Mouse (Mus musculus) kidney, adult 2 months (tissue): Measurements from ENCODE around the gene Grin2b. TPM values are rescaled to one million over a fixed set of nuclear protein-coding genes. Genes with fewer than 3 reads are reported as not detected.

Experiments used
- DNase-seq: peaks from one replicate; pipeline ENCODE4 v3.0.0; 2021
- H3K27ac ChIP-seq: fragments of 200-500 bp; 2 replicates; pipeline ENCODE4 v1.5.1; 2012; ENCODE audit warnings: low read depth, low read length, control low read depth, inconsistent platforms; ENCODE audit not compliant: insufficient read depth
- H3K27me3 ChIP-seq: fragments of 200-500 bp; replicated peaks from 2 replicates; pipeline ENCODE4 v1.6.1; 2012; ENCODE audit warnings: mild to moderate bottlenecking, moderate library complexity, low read length, inconsistent platforms; ENCODE audit not compliant: control insufficient read depth, insufficient read depth
- H3K36me3 ChIP-seq: fragments of 200-500 bp; 2 replicates; pipeline ENCODE4 v1.6.1; 2012; ENCODE audit warnings: mild to moderate bottlenecking, moderate library complexity, low read length, inconsistent platforms; ENCODE audit not compliant: control insufficient read depth, insufficient read depth
- H3K4me1 ChIP-seq: fragments of 200-500 bp; 2 replicates; pipeline ENCODE4 v1.6.1; 2011; ENCODE audit warnings: low read length; ENCODE audit not compliant: control insufficient read depth, insufficient read depth
- H3K4me3 ChIP-seq: fragments of 200-500 bp; 2 replicates; pipeline ENCODE4 v1.5.1; 2011; ENCODE audit warnings: mild to moderate bottlenecking, low read depth, low read length, control low read depth; ENCODE audit not compliant: insufficient read depth
- CTCF ChIP-seq: fragments of 200-500 bp; conservative IDR thresholded peaks from 2 replicates; pipeline ENCODE4 v1.5.1; 2011; ENCODE audit warnings: low read depth, mild to moderate bottlenecking, control low read depth, low read length, moderate library complexity, mixed read lengths; ENCODE audit not compliant: insufficient read depth, insufficient read length
- POLR2A ChIP-seq: fragments of 200-500 bp; IDR thresholded peaks from one replicate; pipeline ENCODE4 v1.6.1; 2011; ENCODE audit warnings: low read depth, low read length, control low read depth
- WGBS: fragments of 180-500 bp; shearing (Covaris S2); methylation state at CpG from one replicate; pipeline ENCODE4 v1.1.7; 2018; 5-methylcytosine and 5-hydroxymethylcytosine counted together
- polyA plus RNA-seq: library from polyadenylated mRNA; depleted of rRNA; stranded (reverse); fragments of >200 nt; gene quantifications from 2 replicates; pipeline ENCODE4 v1.2.3, GENCODE M21; 2012

Grin2b gene
- polyA plus RNA-seq, 1 experiment: not detected

- WGBS: 54% methylated on average over 8 of the region's 8 CpGs
These were observed 297.1 kb downstream of the Grin2b start for GRCm38 (mm10) chr6:135876163-135876726.

GRCm38 (mm10) chr6:135874626-135875025, 298.7 kb downstream of the Grin2b start:
- H3K36me3 ChIP-seq: no peaks in the 10 kb centered on the region
- H3K4me3 ChIP-seq: no peak overlapping the region
- H3K27me3 ChIP-seq: no peaks in the 10 kb centered on the region
- no peaks in the 10 kb centered on the region for H3K4me1 ChIP-seq
- TF ChIP-seq POLR2A (no peak), CTCF (no peak)
- no peak overlapping the region for H3K27ac ChIP-seq
- DNase-seq: no peak

More at GRCm38 (mm10) chr6:135876163-135876726, 297.1 kb downstream of the Grin2b start:
- no peaks in the 10 kb centered on the region for H3K4me1 ChIP-seq
- no peaks in the 10 kb centered on the region for H3K36me3 ChIP-seq
- H3K27ac ChIP-seq: no peak overlapping the region
- TF ChIP-seq POLR2A (no peak), CTCF (no peak)
- H3K4me3 ChIP-seq: no peak overlapping the region
- peak; percentile 31 for DNase-seq
- H3K27me3 ChIP-seq: no peaks in the 10 kb centered on the region

- H3K4me1 ChIP-seq: no peaks in the 10 kb centered on the region
- no peaks in the 10 kb centered on the region for H3K36me3 ChIP-seq
- H3K4me3 ChIP-seq: no peak overlapping the region
- no peaks in the 10 kb centered on the region for H3K27me3 ChIP-seq
- WGBS: 64% methylated on average over 7 of the region's 7 CpGs
- TF ChIP-seq CTCF: no peak
- no peak for TF ChIP-seq POLR2A
- no peak overlapping the region for H3K27ac ChIP-seq
- no peak for DNase-seq
These were observed 307.5 kb downstream of the Grin2b start for GRCm38 (mm10) chr6:135865832-135866231.

GRCm38 (mm10) chr6:135863965-135864364, 309.3 kb downstream of the Grin2b start:
- Histone ChIP-seq H3K27ac (no peak overlapping the region), H3K4me1 (no peaks in the 10 kb centered on the region), H3K4me3 (no peak overlapping the region), H3K27me3 (no peaks in the 10 kb centered on the region), H3K36me3 (no peaks in the 10 kb centered on the region)
- WGBS: 64% methylated on average over 5 of the region's 5 CpGs
- TF ChIP-seq POLR2A (no peak), CTCF (no peak)
- DNase-seq: no peak

- Histone ChIP-seq H3K27me3 (no peaks in the 10 kb centered on the region), H3K36me3 (no peaks in the 10 kb centered on the region), H3K4me1 (peaks cover 5% of the 10 kb centered on the region), H3K27ac (no peak overlapping the region), H3K4me3 (no peak overlapping the region)
- no peak for TF ChIP-seq CTCF
- no peak for TF ChIP-seq POLR2A
- DNase-seq: no peak
- WGBS: 70% methylated on average over 8 of the region's 8 CpGs
These were observed 313.8 kb downstream of the Grin2b start for GRCm38 (mm10) chr6:135859502-135859901.

GRCm38 (mm10) chr6:135854173-135854591, 319.1 kb downstream of the Grin2b start:
- no peak for TF ChIP-seq POLR2A
- TF ChIP-seq CTCF: no peak
- WGBS: 27% methylated on average over 8 of the region's 8 CpGs
- H3K4me1 ChIP-seq: peaks cover 9% of the 10 kb centered on the region
- no peaks in the 10 kb centered on the region for H3K36me3 ChIP-seq
- H3K27me3 ChIP-seq: no peaks in the 10 kb centered on the region
- peak; percentile 84 for DNase-seq
- H3K4me3 ChIP-seq: no peak overlapping the region
- no peak overlapping the region for H3K27ac ChIP-seq

GRCm38 (mm10) chr6:135843755-135844154, 329.6 kb downstream of the Grin2b start:
- TF ChIP-seq POLR2A: no peak
- no peak for TF ChIP-seq CTCF
- WGBS: 77% methylated on average over 3 of the region's 3 CpGs
- no peaks in the 10 kb centered on the region for H3K27me3 ChIP-seq
- no peak overlapping the region for H3K4me3 ChIP-seq
- DNase-seq: no peak
- no peaks in the 10 kb centered on the region for H3K4me1 ChIP-seq
- H3K36me3 ChIP-seq: no peaks in the 10 kb centered on the region
- H3K27ac ChIP-seq: no peak overlapping the region

- no peak for DNase-seq
- H3K4me3 ChIP-seq: no peak overlapping the region
- TF ChIP-seq POLR2A (no peak), CTCF (no peak)
- no peaks in the 10 kb centered on the region for H3K4me1 ChIP-seq
- no peak overlapping the region for H3K27ac ChIP-seq
- no peaks in the 10 kb centered on the region for H3K27me3 ChIP-seq
- WGBS: 86% methylated on average over 4 of the region's 4 CpGs
- no peaks in the 10 kb centered on the region for H3K36me3 ChIP-seq
These were observed 337.0 kb downstream of the Grin2b start for GRCm38 (mm10) chr6:135836353-135836752.
